9 mouse cellular contexts compared by ENCODE assay signal in the genomic region with DNA sequence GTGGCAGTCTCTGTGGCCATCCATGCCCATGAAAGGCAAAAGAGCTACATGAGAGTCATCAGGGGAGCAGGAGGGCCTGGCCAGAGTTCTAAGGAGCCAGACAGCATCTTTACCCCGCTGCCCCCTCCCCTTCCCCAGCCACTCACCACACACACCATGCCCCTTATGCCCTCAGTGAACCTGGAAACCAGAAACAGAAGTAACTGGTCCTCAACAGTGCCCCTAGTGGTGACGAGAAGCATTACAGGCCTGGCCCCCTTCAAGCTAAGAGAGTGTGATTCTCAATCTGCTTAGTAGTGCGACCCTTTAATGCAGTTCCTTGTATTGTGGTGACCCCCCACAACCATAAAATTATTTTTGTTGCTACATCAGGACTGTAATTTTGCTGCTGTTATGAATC.
DNase-seq lines count a peak whose midpoint lies in the region; ATAC-seq and TF ChIP-seq lines count a peak whose summit lies in the region.
"Had no signal": no experiment of that assay in that cellular context is flagged by ENCODE, and none has a peak within 500 bp of the region (broad histone marks: within the 10 kb centered on the region; RNA-seq: fewer than 3 reads in every experiment).

No protein-coding gene starts in this region.

- no peaks in the 10 kb centered on the region for H3K4me1 ChIP-seq in cerebellum, adult 2 months (ENCODE audit: control insufficient read depth, insufficient read depth, low read length)
- H3K4me1 ChIP-seq in lung, postnatal 0 days (ENCODE audit: insufficient read depth, low read depth, low read length), result no peaks in the 10 kb centered on the region
- peaks cover 34% of the 10 kb centered on the region for H3K4me1 ChIP-seq in embryonic facial prominence, embryonic 13.5 days

- no peak overlapping the region for H3K9ac ChIP-seq in lung, postnatal 0 days (replicated peaks; ENCODE audit: low read depth)
- H3K9ac ChIP-seq in embryonic facial prominence, embryonic 13.5 days, result no peak overlapping the region

- no peak overlapping the region for H3K4me2 ChIP-seq in lung, postnatal 0 days (replicated peaks; ENCODE audit: low read depth, low read length)
- H3K4me2 ChIP-seq in embryonic facial prominence, embryonic 13.5 days, result peak overlapping the region; percentile 51; the same call in 1 of the 2 replicates

- H3K9me3 ChIP-seq in lung, postnatal 0 days (ENCODE audit: low read length), result no peaks in the 10 kb centered on the region
- no peaks in the 10 kb centered on the region for H3K9me3 ChIP-seq in embryonic facial prominence, embryonic 13.5 days

- peak; percentile 84 for TF ChIP-seq CTCF in cerebellum, adult 2 months (IDR thresholded peaks at IDR 0.05; ENCODE audit: borderline replicate concordance, insufficient read depth, low read depth, low read length)
- peak; percentile 91 for TF ChIP-seq CTCF in lung, postnatal 0 days (IDR thresholded peaks at IDR 0.05)

- no peak for ATAC-seq in lung, postnatal 0 days
- ATAC-seq in embryonic facial prominence, embryonic 13.5 days (ENCODE audit: insufficient number of reproducible peaks, insufficient read depth, low FRiP score, low TSS enrichment, low read depth), result no peak
- ATAC-seq: Patski had no signal

- H3K4me3 ChIP-seq in cerebellum, adult 2 months (replicated peaks; ENCODE audit: insufficient read depth, low read depth, low read length), result no peak overlapping the region
- no peak overlapping the region for H3K4me3 ChIP-seq in lung, postnatal 0 days (ENCODE audit: low read depth, low read length)
- H3K4me3 ChIP-seq in embryonic facial prominence, embryonic 13.5 days, result no peak overlapping the region

- no peak overlapping the region for H3K27ac ChIP-seq in cerebellum, adult 2 months (ENCODE audit: insufficient read depth, low read length)
- no peak overlapping the region for H3K27ac ChIP-seq in lung, postnatal 0 days (ENCODE audit: low read length)
- H3K27ac ChIP-seq in embryonic facial prominence, embryonic 13.5 days, result peak overlapping the region; percentile 96

- no peak for TF ChIP-seq EP300 in lung, postnatal 0 days (IDR thresholded peaks at IDR 0.05)

- WGBS in cerebellum, adult 2 months, result 16% methylated on average over 3 of the region's 3 CpGs
- 9% methylated on average over 3 of the region's 3 CpGs for WGBS in lung, postnatal 0 days
- 18% methylated on average over 3 of the region's 3 CpGs for WGBS in embryonic facial prominence, embryonic 13.5 days

- peak in 1 of 2 experiments; percentile 23 for DNase-seq in cerebellum, adult 2 months
- DNase-seq in cerebellum, adult 9-11 months, result no peak
- DNase-seq in lung, postnatal 0 days (ENCODE audit: low spot score), result peak; percentile 28
- DNase-seq in lung, adult 18-20 months, result no peak
- DNase-seq in retina, embryonic 14.5 days (ENCODE audit: low spot score), result peak; percentile 84
- DNase-seq in right cerebral cortex, postnatal 10 days (ENCODE audit: low spot score in 2 of 2), result no peak
- DNase-seq in right cerebral cortex, postnatal 4 days, result no peak

- no peaks in the 10 kb centered on the region for H3K36me3 ChIP-seq in lung, postnatal 0 days (ENCODE audit: insufficient read depth, low read length)
- H3K36me3 ChIP-seq in embryonic facial prominence, embryonic 13.5 days, result no peaks in the 10 kb centered on the region

- no peak for TF ChIP-seq POLR2A in cerebellum, adult 2 months (IDR thresholded peaks at IDR 0.05; ENCODE audit: borderline replicate concordance, insufficient read depth, low read length)

- H3K27me3 ChIP-seq in cerebellum, adult 2 months (ENCODE audit: control insufficient read depth, insufficient read depth, low read length), result no peaks in the 10 kb centered on the region; the same call in 1 of the 2 replicates
- 0 out of 2 replicates have a peak, but pooled peaks cover under 1% of the 10 kb centered on the region for H3K27me3 ChIP-seq in lung, postnatal 0 days (replicated peaks; ENCODE audit: insufficient read depth, low read length)
- no peaks in the 10 kb centered on the region for H3K27me3 ChIP-seq in embryonic facial prominence, embryonic 13.5 days
- H3K27me3 ChIP-seq: Patski had no signal

Comparison
In these comparisons a context has a peak if more than half of its experiments do, and no peak if none do; other contexts are left out.
1. DNase-seq: peak in lung, postnatal 0 days (single experiment) and retina, embryonic 14.5 days (single experiment); none in cerebellum, adult 9-11 months (single experiment), lung, adult 18-20 months (0 of 2), right cerebral cortex, postnatal 10 days (0 of 2) and right cerebral cortex, postnatal 4 days (single experiment).